Mouse (Mus musculus) layer of hippocampus, adult 8-10 months (tissue): ENCODE measurements at regions not wholly inside any gene's neighbourhood (a gene's known extent, or its start where the extent isn't known, plus 50 kb on each side); places are given as distances from the start of the nearest gene placed in this dataset.

Experiments used
- DNase-seq, 2 experiments: peaks; one replicate each; pipeline ENCODE4 v3.0.0; 2022; ENCODE audit warnings: low spot score in 2 of 2

DNA sequence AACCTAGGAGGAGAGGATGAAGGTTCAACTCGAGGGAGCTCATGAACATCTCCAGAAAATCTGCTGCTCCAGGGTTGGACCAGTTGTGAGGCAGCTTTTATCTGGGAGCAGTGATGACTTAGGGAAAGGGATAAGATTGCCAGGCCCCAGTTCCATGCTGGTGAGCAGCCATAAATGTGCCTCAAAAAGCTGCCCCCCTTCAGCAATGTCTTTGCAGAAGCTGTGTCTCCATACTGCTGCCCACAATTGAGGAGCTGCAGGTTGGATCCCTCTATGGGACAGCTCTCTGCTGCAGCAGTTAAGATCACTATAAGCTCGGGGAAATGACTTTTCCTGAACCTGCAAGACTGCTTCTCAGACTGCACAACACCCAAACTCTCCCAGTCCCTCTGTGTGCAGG lies 543.7 kb downstream of the Nfib start:
- no peak for DNase-seq

DNA sequence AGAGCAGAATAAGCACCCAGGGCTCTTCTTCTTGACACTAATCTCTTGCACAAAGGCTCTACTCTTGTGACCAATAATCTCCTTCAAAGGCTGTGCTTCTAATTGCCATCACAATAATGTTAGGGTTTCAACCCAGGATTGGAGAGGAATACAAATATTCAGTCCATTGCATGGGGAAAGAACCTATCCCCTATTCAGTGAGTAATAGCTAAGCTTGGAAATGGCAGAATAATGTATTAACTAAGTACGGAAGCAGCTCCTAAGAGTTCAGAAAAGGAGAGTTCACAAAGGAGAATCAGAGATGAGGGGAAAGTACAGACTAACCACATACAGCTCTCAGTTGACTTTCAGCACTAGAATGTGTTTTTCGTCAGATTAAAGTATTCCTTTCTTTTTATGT lies 544.3 kb downstream of the Nfib start:
- DNase-seq, result no peak

DNA sequence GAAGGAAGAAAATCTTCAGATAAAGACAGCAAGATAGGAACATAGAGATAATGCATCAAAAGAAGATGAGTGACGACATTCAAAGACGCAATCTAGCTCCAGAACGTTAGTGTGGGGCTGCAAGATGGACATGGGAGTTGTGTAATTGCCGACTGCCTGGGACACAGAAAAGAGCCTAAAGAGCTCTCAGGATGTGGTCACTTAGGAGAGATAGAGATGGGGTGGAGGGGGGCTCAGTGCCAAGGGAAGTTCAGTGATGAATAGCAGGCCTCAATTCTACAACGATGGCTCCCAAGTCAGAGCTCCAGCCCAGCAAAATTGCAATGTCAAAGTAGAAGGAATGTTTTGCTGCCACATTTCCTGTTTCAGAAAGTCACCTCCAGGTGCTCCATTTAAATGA lies 545.3 kb downstream of the Nfib start:
- no peak for DNase-seq

DNA sequence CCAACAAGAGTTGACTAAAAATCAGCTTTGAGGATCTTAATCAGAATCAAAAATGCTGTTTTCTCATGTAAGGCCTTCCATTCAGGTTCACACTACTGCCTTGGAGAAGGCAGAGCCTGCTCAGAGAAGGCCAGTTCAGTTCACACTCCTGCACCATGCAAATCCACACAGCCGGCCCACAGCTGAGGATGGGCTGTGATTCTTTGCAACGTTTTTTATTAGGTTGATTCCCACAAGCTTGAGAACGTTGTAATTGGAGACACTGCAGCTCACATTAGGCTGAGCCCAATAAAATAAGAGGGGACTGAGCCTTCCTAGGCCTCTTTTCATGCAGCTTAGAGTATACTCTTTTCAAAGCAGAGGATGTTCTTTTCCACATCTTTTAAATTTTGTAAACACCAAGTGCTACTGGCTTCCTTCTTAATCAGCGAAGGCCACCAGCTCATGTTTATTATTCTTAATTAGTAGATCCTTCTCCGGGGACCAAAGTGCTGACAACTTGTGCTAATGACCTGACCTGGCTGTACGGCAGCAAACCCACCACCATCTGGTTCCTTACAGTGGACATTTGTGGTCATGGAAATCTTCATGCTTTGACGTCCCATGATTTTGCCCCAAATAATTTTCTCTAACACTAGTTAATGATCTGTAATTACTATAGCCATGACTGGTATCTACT lies 549.8 kb downstream of the Nfib start:
- DNase-seq, result no peak

DNA sequence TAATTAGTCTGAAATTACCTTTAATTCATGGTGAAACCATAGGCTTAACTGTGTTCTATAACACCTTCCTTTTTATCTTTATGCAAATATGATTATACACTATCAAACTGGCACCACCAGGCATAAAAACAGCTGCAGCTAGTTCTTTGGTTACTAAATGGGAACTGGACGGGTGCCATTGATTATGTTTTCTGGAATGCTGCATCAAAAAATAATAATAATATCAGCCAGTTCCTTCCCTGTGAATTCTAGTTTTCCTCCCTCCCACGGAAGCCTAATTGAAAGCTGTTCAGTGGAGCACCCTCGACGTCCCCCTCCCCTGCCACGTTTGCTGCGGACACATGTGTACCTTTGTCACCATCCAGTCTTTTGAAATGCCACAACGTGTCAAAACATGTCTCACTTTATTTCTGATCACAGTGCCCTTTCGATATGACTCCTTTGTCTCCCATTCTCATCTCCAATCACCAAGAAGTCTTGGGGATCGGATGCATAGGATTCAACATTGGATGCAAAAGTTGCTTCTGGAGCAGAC lies 551.5 kb downstream of the Nfib start:
- DNase-seq, result no peak

DNA sequence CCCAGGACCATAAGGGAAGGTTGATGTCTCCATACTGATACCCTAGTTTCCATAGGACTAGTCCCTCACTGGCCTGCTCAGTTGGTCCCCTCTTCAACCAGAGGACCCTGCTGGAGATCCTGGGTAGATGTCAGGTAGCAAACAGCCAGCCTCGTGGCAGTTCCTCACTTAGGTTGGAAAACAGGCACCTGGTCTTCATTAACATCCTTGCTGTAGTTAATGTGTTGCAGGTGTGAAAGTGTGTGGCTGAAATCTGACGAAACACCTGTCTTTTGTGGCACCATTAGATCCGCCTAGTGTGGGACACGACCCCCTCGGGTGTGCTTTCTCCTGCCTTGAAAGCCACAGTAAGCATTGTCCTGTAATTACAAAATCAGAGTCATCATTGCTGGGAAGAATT lies 551.9 kb downstream of the Nfib start:
- DNase-seq, result no peak

DNA sequence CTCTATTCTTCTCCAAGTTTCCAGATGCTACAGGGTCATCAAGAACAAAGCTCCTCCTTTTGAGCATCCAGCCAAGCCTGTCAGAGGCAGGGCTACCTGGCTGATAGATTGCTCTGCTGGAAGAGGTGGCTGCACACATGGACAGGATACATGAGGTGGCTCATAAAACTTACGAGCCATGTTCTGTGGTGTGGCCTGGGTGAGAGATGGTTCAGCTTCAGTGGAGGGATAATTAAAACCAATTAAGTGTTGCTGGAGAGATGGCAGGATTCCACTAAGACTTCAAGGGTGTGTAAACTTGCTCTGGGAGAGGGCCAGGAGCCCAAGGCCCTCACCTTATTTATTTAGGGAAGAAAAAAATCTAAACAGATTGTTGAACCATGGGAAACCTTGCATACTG lies 555.6 kb downstream of the Nfib start:
- DNase-seq, result no peak

DNA sequence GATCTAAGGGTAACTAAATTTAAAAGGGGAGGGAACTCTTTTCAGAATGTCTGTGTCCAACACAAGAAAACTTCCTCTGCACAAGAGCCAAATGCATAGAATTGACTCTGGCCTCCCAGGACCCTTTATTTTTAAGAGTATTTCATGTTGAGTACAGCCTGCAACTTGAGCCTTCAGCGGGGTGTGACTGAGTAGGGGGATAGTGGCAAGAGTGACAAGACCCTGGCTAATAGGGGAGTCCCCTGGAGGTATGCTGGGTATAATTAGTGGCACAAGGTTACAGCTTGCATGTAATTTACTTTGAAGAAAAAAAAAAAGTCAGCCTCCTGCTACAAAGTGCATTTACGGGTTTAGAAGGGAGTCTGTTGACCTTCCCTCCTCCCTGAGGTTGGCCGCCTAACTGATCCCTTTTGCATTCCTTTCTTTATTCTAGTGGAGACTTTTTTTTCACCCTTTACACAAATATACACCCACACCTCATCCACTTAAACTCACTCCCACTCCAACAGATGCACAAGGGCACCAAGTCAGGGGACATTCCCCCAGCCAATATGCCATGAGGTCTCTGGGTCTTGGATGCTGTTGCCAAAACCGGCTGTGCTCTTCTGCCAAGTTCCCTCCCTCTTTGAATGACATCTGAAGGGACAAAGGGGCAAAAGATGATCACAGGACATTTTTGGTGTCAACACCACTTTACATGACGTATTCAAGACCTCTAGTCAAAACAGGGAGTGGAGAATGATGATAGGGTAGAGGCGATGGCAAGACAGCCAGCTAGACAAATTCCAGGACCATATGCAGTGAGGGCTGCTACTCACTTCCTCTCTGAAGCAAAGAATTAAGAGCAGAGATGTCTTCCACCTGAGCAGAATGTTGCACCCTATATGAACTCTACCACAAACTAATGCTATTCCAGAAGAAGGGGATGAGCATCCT lies 557.2 kb downstream of the Nfib start:
- no peak for DNase-seq

DNA sequence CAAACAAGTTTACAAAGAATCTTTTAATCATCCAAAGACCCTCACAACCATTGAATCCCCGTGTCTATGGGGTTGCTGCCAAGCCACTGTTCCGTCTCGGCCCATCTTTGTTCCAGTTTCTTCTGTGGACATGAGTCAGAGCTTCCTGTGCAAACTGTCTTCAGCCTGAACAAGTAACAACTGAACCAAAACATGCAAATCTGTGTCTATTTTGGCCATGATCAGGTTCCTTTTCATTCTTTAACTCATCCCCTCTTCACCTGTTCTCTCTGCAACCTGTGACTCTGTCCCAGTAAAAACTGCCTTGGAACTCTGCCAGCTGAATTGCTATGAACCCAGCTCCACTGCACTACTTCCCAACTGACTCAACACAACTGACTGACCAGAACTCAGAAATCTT lies 563.2 kb downstream of the Nfib start:
- DNase-seq, result no peak

DNA sequence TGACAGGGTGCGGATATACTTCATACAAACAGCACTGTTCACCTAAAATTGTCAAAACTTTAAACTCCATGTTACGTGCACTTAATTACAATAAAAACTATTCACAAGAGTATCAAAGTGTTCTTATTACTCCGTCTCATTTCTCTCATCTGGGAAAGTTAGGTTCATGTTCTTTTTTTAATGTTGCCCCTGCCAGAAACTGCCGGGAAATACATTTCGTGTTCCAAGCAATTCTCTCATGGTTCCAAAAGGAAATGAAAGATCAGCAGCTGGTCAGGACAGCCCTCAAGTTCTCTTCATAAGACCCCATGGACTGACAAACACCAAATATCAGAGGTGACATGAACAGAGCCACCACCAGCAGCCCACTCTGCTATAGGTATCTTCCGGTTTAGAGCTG lies 565.7 kb downstream of the Nfib start:
- no peak for DNase-seq

DNA sequence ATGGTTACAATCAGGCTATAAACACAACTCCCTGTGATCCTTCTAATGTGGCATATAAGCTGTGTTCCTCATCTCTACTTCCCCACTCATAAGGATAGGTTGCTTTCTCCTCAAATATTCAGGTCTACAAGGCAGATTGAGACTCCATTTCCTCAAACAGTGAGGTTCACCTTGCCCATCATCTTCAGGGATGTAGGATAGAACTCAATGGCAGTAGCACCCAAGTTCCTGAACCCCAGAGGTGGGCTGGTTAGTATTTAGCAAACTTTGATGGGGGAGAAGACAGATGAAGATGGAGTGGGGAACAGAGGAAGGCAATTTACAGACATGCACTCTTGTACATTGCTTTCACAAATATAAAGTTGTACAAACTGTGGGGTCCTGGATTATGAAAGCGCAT lies 566.5 kb downstream of the Nfib start:
- no peak for DNase-seq

DNA sequence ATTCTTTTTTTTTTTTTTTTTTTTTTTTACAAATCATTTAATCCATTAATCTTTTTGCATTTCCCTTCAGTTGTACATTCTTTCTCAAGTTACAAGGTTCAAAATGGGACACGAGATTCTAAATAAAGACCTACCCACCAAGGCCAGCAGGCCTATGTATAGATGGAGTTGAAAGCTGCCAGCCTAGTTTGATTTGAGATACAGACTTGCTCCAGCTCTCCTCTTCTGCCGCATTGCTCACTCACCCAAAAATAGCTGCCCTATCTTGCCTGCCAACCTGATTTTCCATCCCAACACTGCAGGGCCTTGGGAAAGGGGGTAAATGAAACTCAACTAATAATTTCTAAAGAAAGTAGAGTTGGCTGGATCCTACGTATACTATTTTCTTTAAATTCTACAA lies 572.7 kb downstream of the Nfib start:
- DNase-seq, result peak in 1 of 2 experiments; percentile 13

DNA sequence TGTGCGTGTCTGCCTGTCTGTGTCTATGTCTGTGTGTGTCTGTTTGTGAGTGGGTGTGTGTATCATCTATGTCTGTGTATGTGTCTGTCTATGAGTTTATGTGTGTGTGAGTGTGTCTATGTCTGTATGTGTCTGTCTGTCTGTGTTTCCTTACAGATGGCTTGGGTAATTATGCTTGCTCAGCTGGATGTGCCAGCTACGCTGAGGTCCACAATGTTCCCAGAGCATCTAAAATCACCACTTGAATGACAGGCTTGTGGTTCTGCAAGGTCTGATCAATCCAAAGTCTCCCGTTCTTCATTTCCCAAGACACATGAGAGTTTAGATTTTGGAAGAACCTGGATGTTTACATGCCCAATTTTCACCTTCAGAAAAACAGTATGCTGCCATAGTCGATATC lies 573.2 kb downstream of the Nfib start:
- no peak for DNase-seq

DNA sequence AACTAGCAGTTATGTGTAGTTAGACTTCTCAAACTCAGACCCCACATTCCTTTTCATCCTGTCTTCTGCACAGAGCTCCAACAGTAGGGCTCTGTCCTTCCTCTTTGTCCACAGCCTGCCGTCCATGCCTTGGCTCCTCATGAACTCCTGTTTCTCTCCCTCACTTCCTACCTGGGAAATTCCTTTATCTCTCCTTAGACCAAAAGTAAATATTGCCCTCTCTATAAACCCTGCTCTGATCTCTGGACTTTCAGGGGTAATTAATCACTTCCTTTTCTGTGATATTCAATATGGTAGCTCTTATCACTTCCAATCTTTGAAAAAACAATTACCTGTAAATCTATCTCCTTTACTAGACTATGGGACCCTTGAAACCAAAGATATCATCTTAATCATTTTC lies 576.1 kb downstream of the Nfib start:
- DNase-seq, result no peak

DNA sequence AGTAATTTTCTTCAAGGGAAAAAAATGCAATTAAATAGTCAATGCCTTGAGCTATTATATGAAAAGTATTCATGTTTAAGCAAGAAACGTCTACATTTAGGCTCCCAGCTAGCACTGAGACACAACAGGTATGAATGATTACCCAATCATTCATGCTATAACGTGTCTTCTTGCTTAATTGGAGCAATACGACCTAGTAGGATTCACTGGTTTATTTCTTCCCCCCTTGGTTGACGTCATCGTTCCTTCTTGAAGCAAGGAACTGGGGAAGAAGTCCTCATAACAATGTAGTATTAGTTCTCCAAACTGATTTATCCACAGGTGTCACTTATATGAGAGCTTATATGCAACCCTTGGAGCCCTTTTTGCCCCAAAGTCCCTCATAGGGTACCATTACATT lies 581.8 kb downstream of the Nfib start:
- no peak for DNase-seq

DNA sequence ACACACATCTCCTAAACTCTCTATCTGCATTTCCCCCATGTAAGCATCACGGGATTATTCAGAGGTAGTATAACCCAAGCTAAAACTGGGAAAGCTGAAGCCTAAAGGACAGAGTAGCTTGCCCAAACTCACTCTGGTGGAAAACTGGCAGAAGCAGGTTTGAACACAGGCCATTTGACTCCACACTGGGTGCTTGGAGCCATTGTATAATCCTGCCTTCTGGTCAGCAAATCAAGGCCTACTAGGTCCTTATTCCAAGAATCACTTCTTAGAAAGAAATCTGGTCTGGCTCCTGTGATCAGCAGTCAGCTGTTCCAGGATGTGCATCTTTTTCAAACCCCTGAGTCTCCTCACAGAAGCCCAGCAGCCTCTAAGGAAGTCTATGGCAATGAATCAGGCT lies 582.4 kb downstream of the Nfib start:
- DNase-seq, result no peak

DNA sequence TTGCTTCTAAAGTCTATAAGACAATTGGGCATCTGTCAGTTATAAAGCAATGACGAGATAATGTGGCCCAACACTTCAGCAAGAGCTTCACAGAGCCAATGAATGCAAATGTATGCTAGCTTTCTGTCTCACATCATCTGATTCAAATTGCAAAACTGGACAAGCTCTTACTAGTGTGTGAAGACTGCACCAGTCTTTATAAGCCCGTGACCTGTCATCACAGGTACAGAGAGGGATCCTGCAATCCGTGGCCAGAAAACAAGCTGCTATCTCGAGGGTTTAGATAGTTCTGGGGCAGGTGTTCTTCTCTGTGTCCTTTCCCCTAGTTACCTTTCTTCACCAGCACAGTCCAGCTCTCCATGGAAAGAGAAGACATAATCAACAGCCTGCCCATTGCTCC lies 584.8 kb downstream of the Nfib start:
- DNase-seq, result no peak

DNA sequence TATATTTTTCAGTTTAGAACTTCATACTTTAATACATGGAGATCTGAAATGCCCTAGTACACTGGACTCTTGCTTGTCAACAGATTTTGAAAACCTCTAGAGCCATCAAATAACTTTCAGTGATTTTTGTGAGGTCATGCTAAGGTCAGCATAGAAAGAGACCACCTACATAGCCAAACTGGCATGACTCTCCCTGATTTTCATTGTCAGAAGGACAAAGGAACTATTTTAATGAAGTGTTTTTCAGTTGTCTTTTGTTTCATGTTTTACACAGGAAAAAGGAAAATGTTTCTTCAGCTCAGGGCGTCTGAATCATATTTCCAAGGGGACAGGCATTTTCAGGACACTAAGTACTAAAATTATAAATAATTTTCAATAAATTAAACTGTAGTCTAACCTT lies 585.2 kb downstream of the Nfib start:
- no peak for DNase-seq

DNA sequence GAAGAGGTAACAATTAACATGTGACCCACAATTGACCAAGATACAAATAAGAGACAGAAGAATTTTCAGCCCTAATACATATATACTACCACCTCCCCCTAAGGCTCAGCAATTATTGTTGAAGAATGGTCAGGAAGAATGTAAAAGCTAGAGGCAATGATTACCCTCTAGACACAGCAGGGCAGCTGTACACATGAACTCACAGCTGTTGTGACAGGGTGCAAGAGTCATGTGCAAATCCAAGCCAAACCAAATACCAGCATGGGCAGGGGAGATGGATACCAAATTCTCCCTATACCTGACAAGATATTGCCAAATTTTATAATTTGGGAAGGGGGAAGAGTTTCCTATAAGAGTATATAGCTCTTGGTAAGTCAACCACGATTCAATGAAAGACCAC lies 603.7 kb downstream of the Nfib start:
- DNase-seq, result no peak

DNA sequence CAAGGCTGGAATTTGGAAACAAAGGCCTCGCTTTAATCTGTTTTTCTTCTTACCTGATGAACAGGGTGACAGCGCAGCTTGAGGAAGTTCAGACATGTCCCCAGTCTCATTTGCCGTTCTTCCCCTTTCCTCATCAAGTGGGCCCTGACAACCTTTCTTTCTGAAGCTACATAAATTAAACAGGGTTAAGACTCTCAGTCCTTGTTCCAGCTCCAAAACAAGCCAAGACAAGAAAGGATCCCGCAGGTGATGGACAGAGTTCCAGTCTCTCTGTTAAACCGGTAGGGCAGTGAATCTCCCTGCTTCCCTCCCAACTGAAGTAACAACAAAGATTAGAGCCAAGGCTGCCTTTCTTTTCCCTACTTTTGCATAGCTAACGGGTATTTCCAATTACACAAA lies 605.6 kb downstream of the Nfib start:
- no peak for DNase-seq

DNA sequence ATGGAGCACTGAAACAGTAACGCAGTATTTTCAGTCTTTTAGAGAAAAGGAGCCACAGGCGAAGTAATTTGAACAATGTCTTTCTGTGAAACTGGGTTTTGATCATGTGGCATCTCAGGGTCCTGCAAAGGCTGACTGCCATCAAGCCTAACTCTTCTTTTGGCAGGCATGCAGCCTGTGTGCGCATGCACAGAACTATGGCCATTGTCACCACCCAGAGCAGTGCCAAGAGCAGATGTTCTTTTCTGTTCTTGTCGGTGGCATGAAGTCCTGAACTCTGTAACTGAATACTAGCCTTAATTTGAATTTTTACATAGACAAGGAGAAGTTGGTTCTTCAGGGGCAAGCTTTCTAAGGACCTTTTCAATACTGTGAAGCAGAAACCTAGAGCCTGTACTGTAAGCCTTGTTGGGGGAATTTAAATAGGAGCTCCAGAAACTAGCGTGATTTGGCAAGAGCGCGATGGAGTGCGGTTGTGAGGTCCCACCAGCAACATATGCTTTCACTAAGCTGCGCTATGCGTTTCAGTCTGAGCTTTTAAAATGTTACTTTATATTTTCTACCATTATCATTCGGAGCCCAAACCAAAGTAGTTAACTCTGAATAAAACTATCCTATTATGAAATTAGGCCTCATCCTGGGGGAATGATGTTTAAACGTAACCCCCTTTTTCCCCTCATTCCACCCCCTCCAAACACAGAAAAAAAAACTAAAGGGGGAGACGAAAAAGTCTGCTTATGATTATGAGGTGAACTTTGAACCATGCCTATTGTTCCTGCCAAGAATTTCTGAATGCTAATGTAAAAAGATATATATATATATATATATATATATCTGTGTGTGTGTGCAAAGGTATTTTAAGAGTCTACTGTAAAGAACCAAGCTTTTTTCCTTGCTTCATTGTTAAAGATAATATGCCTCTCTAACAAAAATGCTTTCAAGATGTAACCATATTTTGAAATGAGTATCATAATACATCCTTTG lies 606.3 kb downstream of the Nfib start:
- DNase-seq, result no peak
